Mouse (Mus musculus): ENCODE data around the gene Zfp831. TPM values are rescaled to one million over a fixed set of nuclear protein-coding genes. Genes with fewer than 3 reads are reported as not detected.

Zfp831 gene
- total RNA-seq (2015) (2.5 and 3.1 TPM in 2 replicates), total RNA-seq (2017) (1.6 and 2.8 TPM in 2 replicates)

- no peak for ATAC-seq (ENCODE audit: poor library complexity, severe bottlenecking)
Observed at GRCm38 (mm10) chr2:174643448-174644144, at the start of gene Zfp831. Gene Zfp831 (plus strand): TSS chr2:174643534.

- ATAC-seq (ENCODE audit: poor library complexity, severe bottlenecking), result no peak
Observed at GRCm38 (mm10) chr2:174594965-174595364, 48.4 kb upstream of the Zfp831 start.

- no peak for ATAC-seq (ENCODE audit: poor library complexity, severe bottlenecking)
Observed at GRCm38 (mm10) chr2:174595611-174596010, 47.7 kb upstream of the Zfp831 start.

- no peak for ATAC-seq (ENCODE audit: poor library complexity, severe bottlenecking)
Observed at GRCm38 (mm10) chr2:174596457-174596856, 46.9 kb upstream of the Zfp831 start.

GRCm38 (mm10) chr2:174598451-174598850 is 44.9 kb upstream of the Zfp831 start:
- ATAC-seq (ENCODE audit: poor library complexity, severe bottlenecking), result no peak

GRCm38 (mm10) chr2:174599071-174599635 is 44.2 kb upstream of the Zfp831 start:
- ATAC-seq (ENCODE audit: poor library complexity, severe bottlenecking), result no peak

GRCm38 (mm10) chr2:174599853-174600271 is 43.5 kb upstream of the Zfp831 start:
- no peak for ATAC-seq (ENCODE audit: poor library complexity, severe bottlenecking)

GRCm38 (mm10) chr2:174601938-174602685 is 41.2 kb upstream of the Zfp831 start:
- peak; percentile 81 for ATAC-seq (ENCODE audit: poor library complexity, severe bottlenecking)

- ATAC-seq (ENCODE audit: poor library complexity, severe bottlenecking), result no peak
Observed at GRCm38 (mm10) chr2:174603321-174603720, 40.0 kb upstream of the Zfp831 start.

- ATAC-seq (ENCODE audit: poor library complexity, severe bottlenecking), result no peak
Observed at GRCm38 (mm10) chr2:174605020-174605419, 38.3 kb upstream of the Zfp831 start.

- ATAC-seq (ENCODE audit: poor library complexity, severe bottlenecking), result no peak
Observed at GRCm38 (mm10) chr2:174605442-174606087, 37.8 kb upstream of the Zfp831 start.

GRCm38 (mm10) chr2:174606376-174606775 is 37.0 kb upstream of the Zfp831 start:
- ATAC-seq (ENCODE audit: poor library complexity, severe bottlenecking), result no peak

- no peak for ATAC-seq (ENCODE audit: poor library complexity, severe bottlenecking)
Observed at GRCm38 (mm10) chr2:174609892-174610291, 33.4 kb upstream of the Zfp831 start.

GRCm38 (mm10) chr2:174612386-174613063 is 30.8 kb upstream of the Zfp831 start:
- peak; percentile 25 for ATAC-seq (ENCODE audit: poor library complexity, severe bottlenecking)

GRCm38 (mm10) chr2:174613221-174613620 is 30.1 kb upstream of the Zfp831 start:
- ATAC-seq (ENCODE audit: poor library complexity, severe bottlenecking), result peak; percentile 2

GRCm38 (mm10) chr2:174613921-174614441 is 29.4 kb upstream of the Zfp831 start:
- peak; percentile 88 for ATAC-seq (ENCODE audit: poor library complexity, severe bottlenecking)

GRCm38 (mm10) chr2:174621881-174622280 is 21.5 kb upstream of the Zfp831 start:
- ATAC-seq (ENCODE audit: poor library complexity, severe bottlenecking), result peak; percentile 51

- ATAC-seq (ENCODE audit: poor library complexity, severe bottlenecking), result 0 out of 2 replicates have a peak, but pooled peaks have one; percentile 14
Observed at GRCm38 (mm10) chr2:174624430-174624829, 18.9 kb upstream of the Zfp831 start.

GRCm38 (mm10) chr2:174627021-174627420 is 16.3 kb upstream of the Zfp831 start:
- ATAC-seq (ENCODE audit: poor library complexity, severe bottlenecking), result no peak

- ATAC-seq (ENCODE audit: poor library complexity, severe bottlenecking), result no peak
Observed at GRCm38 (mm10) chr2:174629299-174629850, 14.0 kb upstream of the Zfp831 start.

All from megakaryocyte, adult 5-6 weeks (primary cell).